Mouse (Mus musculus) forelimb bud, embryonic 11.5 days (tissue): ENCODE results near the gene Spata45.
"Not testable (repeated sequence)": the region's sequence is repeated elsewhere in the genome, so short reads cannot be mapped to it uniquely, and the experiment has no call there.

Source experiments
- DNase-seq: peaks from one replicate; pipeline ENCODE4 v3.0.0-alpha.2; 2012; ENCODE audit warnings: low read depth, low spot score

Gene Spata45

DNA sequence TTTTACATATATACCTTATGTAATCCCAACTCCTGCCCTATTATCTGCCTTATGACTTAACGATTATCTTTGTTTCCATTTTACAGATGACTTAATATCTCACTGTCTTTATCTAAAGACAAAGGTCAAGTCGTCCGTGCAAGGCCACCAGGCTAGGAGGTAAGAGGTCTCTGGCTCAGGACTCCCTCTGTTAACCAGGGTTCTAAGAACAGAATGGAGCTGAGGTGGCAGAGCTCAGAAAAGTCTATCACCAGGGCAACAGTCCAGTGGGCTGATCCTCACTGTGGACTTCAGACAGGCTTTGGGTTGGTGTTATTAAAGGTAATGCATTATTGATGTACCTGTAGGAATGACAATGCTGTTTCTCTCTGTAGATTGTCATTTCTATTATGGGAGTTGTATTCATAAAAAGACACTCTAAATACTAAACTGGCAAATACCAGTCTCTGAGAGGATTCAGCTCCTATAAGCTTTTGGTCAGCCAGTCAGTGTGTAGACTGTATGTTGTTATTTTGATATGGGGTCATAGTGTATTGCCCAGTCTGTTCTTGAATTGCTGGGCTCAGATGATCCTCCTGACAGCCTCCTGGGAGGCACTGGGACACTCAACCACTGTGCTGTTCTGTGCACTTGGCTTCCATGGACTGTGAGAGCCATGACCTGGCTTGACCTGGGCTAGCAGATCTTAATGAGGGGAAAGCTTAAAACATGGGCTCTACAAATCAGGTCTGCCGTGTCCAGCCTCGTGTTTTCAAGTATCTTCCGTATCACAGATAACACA, at the start of gene Spata45:
Gene Spata45, plus strand, starts transcription at position 86 of the 781 bp plus-strand sequence.
- DNase-seq, result no peak

GRCm38 (mm10) chr1:190989437-190990082, 46.9 kb upstream of the Spata45 start:
- DNase-seq, result no peak

DNA sequence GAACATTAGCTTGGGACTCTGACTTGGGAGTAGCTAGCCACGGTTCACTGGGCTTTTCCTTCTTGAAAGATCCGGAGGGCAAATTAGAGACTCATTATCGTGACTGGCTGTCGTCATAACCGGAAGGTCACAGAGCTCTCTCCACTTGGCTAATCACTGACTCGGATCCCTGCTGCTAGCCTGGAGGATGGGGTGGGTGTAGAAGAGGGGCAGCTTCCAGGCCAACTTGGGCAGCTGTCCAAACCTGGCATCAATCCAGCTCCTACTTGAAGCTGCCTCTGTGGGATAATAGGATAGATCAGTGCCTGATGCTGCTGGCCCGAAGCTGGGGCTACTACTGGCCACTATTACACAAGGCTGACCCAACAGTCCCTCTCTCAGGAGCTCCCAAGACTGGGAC, 40.9 kb upstream of the Spata45 start:
- no peak for DNase-seq

DNA sequence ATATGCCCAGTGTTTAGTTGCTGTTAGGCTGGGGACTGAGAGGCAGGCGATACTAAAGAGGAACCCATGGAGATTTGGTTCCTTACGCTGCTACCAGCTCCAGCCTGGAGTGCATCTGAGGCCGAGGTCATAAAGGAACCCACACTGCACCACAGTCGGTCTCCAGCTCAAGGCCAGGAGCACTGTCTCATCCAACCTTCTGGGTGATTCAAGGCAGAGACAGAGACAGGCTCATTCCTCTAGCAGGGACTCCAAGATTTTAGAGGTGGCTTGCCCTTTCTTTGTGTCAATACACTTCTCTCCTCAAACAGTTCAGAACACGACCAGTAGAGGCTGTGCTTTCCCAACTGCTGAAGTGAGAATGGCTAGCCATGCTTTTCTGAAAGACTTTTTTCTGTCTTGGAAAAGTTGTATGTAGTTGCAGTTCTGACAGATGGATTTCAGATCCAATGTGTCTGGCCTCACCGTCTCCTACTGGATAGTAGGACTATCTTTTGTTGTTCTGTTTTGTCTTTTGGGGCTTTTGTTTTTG, 40.0 kb upstream of the Spata45 start:
- DNase-seq, result no peak

GRCm38 (mm10) chr1:190998027-190998426, 38.4 kb upstream of the Spata45 start:
- DNase-seq, result no peak

GRCm38 (mm10) chr1:191000686-191001085, 35.8 kb upstream of the Spata45 start:
- DNase-seq, result no peak

GRCm38 (mm10) chr1:191002201-191002600, 34.2 kb upstream of the Spata45 start:
- DNase-seq, result no peak

- no peak for DNase-seq
Measured at GRCm38 (mm10) chr1:191008707-191009106, 27.7 kb upstream of the Spata45 start.

DNA sequence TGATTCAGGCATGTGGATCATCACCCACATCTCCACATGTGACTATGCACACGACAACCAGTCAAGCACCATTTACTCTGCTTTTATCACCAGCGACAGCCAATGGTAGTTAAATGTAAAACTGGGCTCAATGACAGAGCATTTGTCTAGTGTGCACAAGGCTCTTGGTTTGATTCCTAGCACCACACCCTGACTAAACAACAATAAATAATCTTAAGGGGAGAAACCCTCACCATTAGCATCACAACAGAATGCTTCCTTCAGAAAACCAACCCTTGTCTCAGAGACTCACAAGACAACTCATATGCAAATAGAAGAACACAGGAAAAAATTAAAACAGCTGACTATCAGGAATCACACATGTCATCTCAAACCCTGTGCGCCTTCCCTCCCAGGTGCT, 22.2 kb upstream of the Spata45 start:
- no peak for DNase-seq

DNA sequence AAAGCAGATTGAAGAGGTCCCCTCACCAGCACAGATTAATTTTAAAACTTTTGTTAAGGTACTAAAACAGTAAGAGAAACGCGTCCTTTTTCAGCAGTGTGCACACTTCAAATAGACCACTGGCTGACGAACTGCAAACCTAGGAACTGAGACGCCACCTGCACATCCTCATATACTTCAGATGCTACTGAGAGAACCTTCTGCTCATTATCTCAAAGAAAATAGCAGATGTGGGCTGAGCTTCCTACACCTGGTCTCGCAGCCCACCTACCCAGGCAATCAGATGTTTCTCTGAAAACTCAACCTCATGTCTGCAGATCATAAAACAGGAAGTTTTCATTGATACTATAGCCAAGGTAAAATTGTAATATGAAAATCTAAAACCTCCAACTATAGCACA, 16.6 kb upstream of the Spata45 start:
- DNase-seq, result no peak

DNA sequence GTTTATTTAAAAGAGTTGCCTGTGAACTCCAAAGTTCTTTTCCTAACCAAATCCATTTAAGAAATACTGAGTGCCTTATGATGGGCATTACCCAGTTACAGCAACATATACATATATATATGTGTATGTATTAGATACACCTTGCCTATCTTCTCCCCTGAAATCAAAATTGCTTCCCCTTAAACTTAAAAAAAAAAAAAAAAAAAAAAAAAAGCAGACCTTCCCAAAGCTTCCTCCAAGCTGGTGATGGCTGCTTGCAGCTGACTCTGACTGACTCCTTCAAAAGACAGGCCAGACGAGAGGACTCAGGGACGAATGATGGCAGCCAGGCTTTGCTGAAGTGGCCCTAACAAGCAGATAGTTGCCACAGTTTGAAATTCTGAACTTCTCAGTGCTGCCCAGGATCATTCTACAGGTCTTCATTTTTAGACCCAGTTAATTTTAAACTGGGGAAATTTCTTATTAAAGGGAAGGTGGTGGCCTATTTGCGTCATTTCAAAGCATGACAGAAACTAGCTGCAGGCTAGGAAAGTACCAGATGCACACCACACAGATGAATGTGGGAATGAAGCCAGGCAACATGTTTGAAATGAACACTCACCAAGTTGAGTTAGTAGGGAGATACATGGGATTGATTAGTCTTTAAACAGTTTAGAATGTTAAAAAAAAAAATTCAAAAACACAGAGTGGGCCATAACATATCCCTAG, 16.1 kb upstream of the Spata45 start:
- DNase-seq, result no peak

GRCm38 (mm10) chr1:191021016-191021415, 15.4 kb upstream of the Spata45 start:
- no peak for DNase-seq

- no peak for DNase-seq
Measured at GRCm38 (mm10) chr1:191023140-191023539, 13.3 kb upstream of the Spata45 start.

DNA sequence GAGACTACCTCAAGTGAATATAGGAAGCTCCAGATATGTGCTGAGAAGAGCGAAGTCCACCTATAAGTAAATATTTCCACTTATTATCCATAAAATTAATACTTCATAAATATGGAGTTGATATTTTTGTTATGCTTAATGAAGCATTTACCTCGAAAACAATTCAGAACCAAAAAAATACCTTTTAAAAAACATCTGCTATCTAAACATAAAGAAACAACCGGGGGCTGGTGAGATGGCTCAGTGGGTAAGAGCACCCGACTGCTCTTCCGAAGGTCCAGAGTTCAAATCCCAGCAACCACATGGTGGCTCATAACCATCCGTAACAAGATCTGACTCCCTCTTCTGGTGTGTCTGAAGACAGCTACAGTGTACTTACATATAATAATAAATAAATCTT, 12.6 kb upstream of the Spata45 start:
- DNase-seq, result not testable (repeated sequence)

- DNase-seq, result peak; percentile 28
Measured at GRCm38 (mm10) chr1:191025016-191026012, 11.1 kb upstream of the Spata45 start.

DNA sequence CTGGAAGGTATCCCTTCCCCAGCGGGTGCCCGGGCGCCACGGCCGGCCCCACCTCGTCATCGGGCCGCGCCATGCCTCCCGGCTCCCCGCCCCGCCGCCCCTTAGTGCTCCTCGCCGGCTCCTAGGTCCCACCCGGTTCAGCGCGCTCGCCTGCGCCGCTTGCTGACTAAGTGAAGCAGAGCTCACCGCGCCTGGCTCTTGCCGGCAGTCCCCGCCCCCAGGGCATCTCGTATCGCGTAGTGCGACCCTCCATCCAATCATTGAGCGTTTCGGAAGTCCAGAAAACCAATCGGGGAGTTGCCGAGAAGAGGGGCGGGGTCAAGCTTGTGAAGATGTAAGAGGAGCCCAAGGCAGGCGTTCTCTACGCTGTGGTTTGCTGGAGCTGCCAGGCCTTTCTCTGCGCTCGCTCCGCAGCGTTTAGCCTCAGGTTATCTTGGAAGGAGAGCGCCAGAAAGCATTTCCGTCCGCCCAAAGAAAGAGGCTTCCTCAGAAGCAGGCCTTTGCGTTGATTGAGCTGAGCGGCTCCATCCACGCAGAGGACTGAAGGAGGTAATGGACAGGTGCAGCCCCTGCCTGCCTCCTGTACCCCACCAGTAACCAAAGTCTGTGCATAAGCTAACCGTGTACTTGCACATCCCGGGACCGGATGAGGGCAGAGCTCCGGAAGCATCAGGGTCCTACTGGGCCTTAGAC, 10.3 kb upstream of the Spata45 start, which contains the start of gene Flvcr1:
Gene Flvcr1, minus strand, starts transcription at position 138 of the 693 bp plus-strand sequence.
- peak; percentile 99 for DNase-seq

DNA sequence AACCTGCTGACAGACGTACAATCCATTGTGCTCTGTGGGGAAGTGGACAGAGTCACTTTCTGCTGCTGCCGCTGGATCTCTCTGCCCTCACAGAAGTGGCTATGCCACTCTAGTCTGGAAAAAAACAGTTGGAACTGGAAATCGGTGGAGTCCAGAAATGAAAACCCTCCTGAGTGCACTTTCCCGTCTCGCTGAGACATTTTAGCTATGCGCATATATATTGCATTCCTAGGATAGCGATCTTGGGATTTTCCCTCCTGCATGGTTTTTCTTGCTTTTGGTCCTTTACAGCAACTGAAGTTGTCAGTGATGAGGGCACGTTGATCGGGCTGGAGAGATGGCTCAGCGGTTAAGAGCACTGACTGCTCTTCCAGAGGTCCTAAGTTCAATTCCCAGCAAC, 6.3 kb upstream of the Spata45 start:
- DNase-seq, result no peak

GRCm38 (mm10) chr1:191030922-191031425, 5.5 kb upstream of the Spata45 start:
- not testable (repeated sequence) for DNase-seq

DNA sequence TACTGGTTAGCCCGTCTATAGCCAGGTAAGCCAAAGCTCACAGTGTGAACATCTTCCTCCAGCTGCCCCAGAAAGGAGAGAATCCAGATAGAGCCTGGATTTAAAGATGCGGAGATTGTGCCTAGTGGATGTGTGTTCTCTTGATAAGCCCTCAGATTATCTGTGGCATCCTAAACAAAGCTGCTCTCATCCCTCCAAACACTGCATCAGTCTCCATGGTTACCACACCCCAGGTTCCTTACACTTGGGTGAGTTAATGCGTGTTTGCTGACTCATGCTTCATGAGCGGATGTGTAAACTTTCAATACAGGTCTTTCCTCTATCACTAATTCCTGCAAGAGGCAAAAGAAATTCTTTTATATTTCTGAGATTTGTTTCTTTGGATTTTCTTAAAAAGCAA, 790 bp upstream of the Spata45 start:
- no peak for DNase-seq

DNA sequence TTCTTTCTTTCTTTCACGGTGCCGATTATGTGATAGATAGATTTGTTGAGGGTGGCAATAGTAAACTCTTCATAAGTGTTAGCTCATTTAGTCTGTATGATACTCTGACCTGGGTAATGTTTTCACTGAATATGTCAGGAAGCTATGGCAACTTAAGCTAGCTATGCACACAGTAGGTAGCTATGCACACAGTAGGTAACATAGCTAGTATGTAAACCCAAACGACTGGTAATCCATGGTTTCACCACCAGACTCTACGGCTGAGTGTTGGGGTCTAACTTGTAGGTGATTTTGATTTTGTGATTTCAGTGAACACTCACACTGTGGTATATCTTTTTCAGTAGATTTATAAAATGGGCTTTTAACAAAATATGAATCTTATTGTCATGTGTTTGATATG, 1.6 kb downstream of the Spata45 start:
- no peak for DNase-seq
